Mouse (Mus musculus) liver, embryonic 11.5 days (tissue): ENCODE results near the gene Hcn3. TPM values are rescaled to one million over a fixed set of nuclear protein-coding genes. Genes with fewer than 3 reads are reported as not detected.

Source experiments
- ATAC-seq: fragments of 200-750 bp; cut with Nextera tagmentation; replicated peaks from 2 replicates; pipeline ENCODE4 v1.8.0; 2017; ENCODE audit warnings: moderate number of reproducible peaks, mild to moderate bottlenecking, moderate TSS enrichment, moderate library complexity; ENCODE audit not compliant: low FRiP score
- DNase-seq: peaks from one replicate; pipeline ENCODE4 v3.0.0-alpha.2; 2017; ENCODE audit warnings: low spot score
- H3K27ac ChIP-seq: fragments of 300-500 bp; sonication (generic); 2 replicates; pipeline ENCODE4 v1.5.1; 2014; ENCODE audit warnings: mild to moderate bottlenecking, low read depth, low read length, control low read depth
- H3K27me3 ChIP-seq: fragments of 300-500 bp; sonication (generic); replicated peaks from 2 replicates; pipeline ENCODE4 v1.6.1; 2014; ENCODE audit warnings: low read length, mixed read lengths; ENCODE audit not compliant: control insufficient read depth, insufficient read depth
- H3K36me3 ChIP-seq: fragments of 300-500 bp; sonication (generic); 2 replicates; pipeline ENCODE4 v1.6.1; 2014; ENCODE audit warnings: mild to moderate bottlenecking, low read length, moderate library complexity, mixed read lengths; ENCODE audit not compliant: control insufficient read depth, insufficient read depth
- H3K4me1 ChIP-seq: fragments of 300-500 bp; sonication (generic); replicated peaks from 2 replicates; pipeline ENCODE4 v1.6.1; 2014; ENCODE audit warnings: low read length, mixed read lengths; ENCODE audit not compliant: control insufficient read depth, insufficient read depth
- H3K4me2 ChIP-seq: fragments of 300-500 bp; sonication (generic); 2 replicates; pipeline ENCODE4 v1.6.1; 2014; ENCODE audit warnings: mild to moderate bottlenecking, control low read depth, moderate library complexity
- H3K4me3 ChIP-seq: fragments of 300-500 bp; sonication (generic); 2 replicates; pipeline ENCODE4 v1.5.1; 2014; ENCODE audit warnings: low read depth, low read length, control low read depth
- H3K9ac ChIP-seq: fragments of 300-500 bp; sonication (generic); 2 replicates; pipeline ENCODE4 v1.6.1; 2014; ENCODE audit warnings: low read depth, low read length, control low read depth
- H3K9me3 ChIP-seq: fragments of 300-500 bp; sonication (generic); 2 replicates; pipeline ENCODE4 v1.6.1; 2016; ENCODE audit warnings: low read length, inconsistent platforms, mixed read lengths; ENCODE audit not compliant: control insufficient read depth
- WGBS: fragments of 180-500 bp; shearing (Covaris S2); extraction: QIAGEN DNeasy Blood & Tissue Kit; methylation state at CpG from one replicate; pipeline ENCODE4 v1.1.7; 2014; 5-methylcytosine and 5-hydroxymethylcytosine counted together
- polyA plus RNA-seq: library from polyadenylated mRNA; unstranded; fragments of >200 nt; fragmentation: Nextera tagmentation; extraction: Ambion mirVana; gene quantifications from 2 replicates; pipeline ENCODE4 v1.2.1, GENCODE M21; 2014

Gene Hcn3
- polyA plus RNA-seq = 1.2 and 1.6 TPM in 2 replicates

DNA sequence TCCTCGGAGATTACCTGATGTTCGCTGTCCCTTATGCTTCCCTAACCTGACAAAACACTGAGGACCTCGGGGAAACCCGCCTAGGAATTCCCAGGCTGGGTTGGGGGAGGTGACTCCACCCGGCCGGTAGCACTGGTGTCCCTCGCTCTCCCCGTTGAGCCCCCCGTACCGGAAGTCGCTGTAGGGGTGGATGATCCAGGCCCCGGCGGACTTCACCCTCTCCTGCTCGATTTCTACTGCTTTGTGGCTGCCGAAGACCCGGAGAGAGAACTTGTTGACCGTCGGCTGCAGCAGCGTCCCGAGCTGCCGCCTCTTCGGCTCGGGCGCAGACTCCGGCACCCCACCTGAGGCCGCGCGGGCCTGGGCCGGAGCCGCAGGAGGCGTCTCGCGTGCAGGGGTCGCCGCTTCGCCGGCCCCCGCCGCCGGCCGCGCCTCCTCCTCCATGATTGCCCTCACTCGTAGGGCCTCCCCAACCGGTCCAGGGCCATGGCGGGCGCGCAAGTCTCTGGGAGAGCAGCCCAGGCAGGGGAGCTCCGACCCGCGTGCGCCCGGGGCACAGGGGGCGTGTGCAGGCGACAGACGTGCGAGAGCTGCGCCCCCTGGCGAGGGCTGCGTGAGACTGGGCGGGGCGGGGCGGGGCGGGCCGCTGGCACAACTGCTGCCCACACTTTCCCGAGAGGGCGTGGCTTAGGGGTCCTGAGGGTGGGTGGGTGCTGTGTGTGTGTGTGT is at the start of gene Hcn3:
Hcn3 (minus strand) TSS at position 581 of the 729 bp plus-strand sequence.
- ATAC-seq (peak; percentile 69), DNase-seq (peak; percentile 73)
- Histone ChIP-seq H3K36me3 (no peaks in the 10 kb centered on the region), H3K9ac (peak within 1 kb of the TSS; percentile 56), H3K4me3 (peak within 1 kb of the TSS; percentile 71), H3K27me3 (peaks cover 6% of the 10 kb centered on the region; the same call in 1 of the 2 replicates), H3K27ac (no peak within 1 kb of the TSS), H3K9me3 (no peaks in the 10 kb centered on the region), H3K4me2 (peak within 1 kb of the TSS; percentile 100), H3K4me1 (peaks cover 16% of the 10 kb centered on the region)
- under 1% methylated on average over 58 of the region's 66 CpGs for WGBS

- no peak for DNase-seq
- H3K27ac ChIP-seq = no peak overlapping the region
- 91% methylated on average over 7 of the region's 7 CpGs for WGBS
- no peak overlapping the region for H3K4me2 ChIP-seq
- H3K4me3 ChIP-seq = no peak overlapping the region
- no peaks in the 10 kb centered on the region for H3K9me3 ChIP-seq
- ATAC-seq = no peak
- H3K27me3 ChIP-seq = no peaks in the 10 kb centered on the region
- no peak overlapping the region for H3K9ac ChIP-seq
- peaks cover 14% of the 10 kb centered on the region for H3K4me1 ChIP-seq
- peaks cover 36% of the 10 kb centered on the region for H3K36me3 ChIP-seq
These were observed 49.7 kb upstream of the Hcn3 start for GRCm38 (mm10) chr3:89209731-89210130.

GRCm38 (mm10) chr3:89208736-89209135 is 48.7 kb upstream of the Hcn3 start:
- no peak overlapping the region for H3K27ac ChIP-seq
- no peaks in the 10 kb centered on the region for H3K27me3 ChIP-seq
- DNase-seq = no peak
- 90% methylated on average over 6 of the region's 6 CpGs for WGBS
- H3K36me3 ChIP-seq = peaks cover 39% of the 10 kb centered on the region
- no peak overlapping the region for H3K9ac ChIP-seq
- peaks cover 10% of the 10 kb centered on the region for H3K4me1 ChIP-seq
- no peak overlapping the region for H3K4me2 ChIP-seq
- ATAC-seq = no peak
- H3K4me3 ChIP-seq = no peak overlapping the region
- H3K9me3 ChIP-seq = no peaks in the 10 kb centered on the region

DNA sequence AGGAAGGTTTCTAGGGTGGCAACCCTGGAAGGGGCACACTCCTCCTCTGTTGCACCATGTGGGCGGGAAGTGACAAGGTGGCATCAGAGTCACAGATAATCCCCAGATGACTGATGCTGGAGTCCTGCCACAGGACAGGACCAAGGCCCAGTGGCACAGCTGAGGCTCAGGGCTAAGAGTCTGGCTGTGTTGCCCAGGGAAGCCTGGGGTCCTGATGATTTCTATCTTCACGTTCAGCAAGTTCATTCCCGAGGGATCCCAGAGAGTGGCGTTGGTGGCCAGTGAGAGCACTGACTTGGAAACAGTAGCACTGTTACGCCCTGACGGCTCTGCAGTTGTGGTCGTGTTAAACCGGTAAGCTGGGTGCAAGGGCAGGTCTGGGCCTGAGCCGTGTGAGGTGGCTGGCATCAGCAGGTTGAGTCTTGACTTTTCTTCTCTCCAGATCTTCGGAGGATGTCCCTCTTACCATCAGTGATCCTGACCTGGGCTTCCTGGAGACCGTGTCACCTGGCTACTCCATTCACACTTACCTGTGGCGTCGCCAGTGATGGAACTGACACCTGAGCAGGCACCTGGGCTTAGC is 48.2 kb upstream of the Hcn3 start:
- no peaks in the 10 kb centered on the region for H3K27me3 ChIP-seq
- DNase-seq (no peak), ATAC-seq (no peak)
- whole genome bisulfite sequencing = 87% methylated on average over 13 of the region's 13 CpGs
- H3K4me3 ChIP-seq = no peak overlapping the region
- H3K27ac ChIP-seq = no peak overlapping the region
- H3K4me1 ChIP-seq = peaks cover 10% of the 10 kb centered on the region
- no peak overlapping the region for H3K4me2 ChIP-seq
- H3K9me3 ChIP-seq = no peaks in the 10 kb centered on the region
- peaks cover 39% of the 10 kb centered on the region for H3K36me3 ChIP-seq
- no peak overlapping the region for H3K9ac ChIP-seq

DNA sequence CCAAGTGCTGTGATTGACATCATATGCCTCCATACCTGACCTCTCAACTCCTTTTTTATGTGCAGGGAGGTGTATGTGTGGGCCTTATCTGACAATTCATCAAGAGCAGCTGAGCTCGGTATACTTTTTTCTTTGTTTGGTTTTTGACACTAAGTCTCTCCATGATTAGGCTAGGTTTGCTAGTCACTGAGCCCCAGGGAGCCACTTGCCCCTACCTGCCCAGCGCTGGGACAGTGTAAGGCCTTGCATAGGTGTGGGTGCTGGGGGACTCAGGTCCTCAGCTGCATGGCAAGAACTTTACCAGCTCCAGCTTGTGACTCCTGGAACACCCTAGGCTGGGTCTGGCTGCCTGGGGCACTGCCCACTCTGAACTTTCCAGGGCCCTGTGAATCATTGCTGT is 46.7 kb upstream of the Hcn3 start:
- Histone ChIP-seq H3K9me3 (no peaks in the 10 kb centered on the region), H3K4me2 (no peak overlapping the region), H3K9ac (no peak overlapping the region), H3K27me3 (no peaks in the 10 kb centered on the region), H3K36me3 (peaks cover 39% of the 10 kb centered on the region), H3K27ac (no peak overlapping the region), H3K4me1 (peaks cover 3% of the 10 kb centered on the region), H3K4me3 (no peak overlapping the region)
- WGBS = 84% methylated on average over 2 of the region's 2 CpGs
- no peak for DNase-seq
- no peak for ATAC-seq

GRCm38 (mm10) chr3:89206079-89206478 is 46.1 kb upstream of the Hcn3 start:
- no peak overlapping the region for H3K4me3 ChIP-seq
- ATAC-seq (no peak), DNase-seq (no peak)
- H3K9me3 ChIP-seq = no peaks in the 10 kb centered on the region
- no peak overlapping the region for H3K27ac ChIP-seq
- peaks cover 3% of the 10 kb centered on the region for H3K4me1 ChIP-seq
- peaks cover 39% of the 10 kb centered on the region for H3K36me3 ChIP-seq
- no peak overlapping the region for H3K4me2 ChIP-seq
- WGBS = 88% methylated on average over 7 of the region's 7 CpGs
- H3K27me3 ChIP-seq = no peaks in the 10 kb centered on the region
- no peak overlapping the region for H3K9ac ChIP-seq

GRCm38 (mm10) chr3:89203142-89203514 is 43.1 kb upstream of the Hcn3 start:
- 30% methylated on average over 5 of the region's 5 CpGs for WGBS
- ATAC-seq (0 out of 2 replicates have a peak, but pooled peaks have one; percentile 40), DNase-seq (no peak)
- peak overlapping the region; percentile 55 for H3K4me3 ChIP-seq
- H3K36me3 ChIP-seq = peaks cover 16% of the 10 kb centered on the region
- H3K4me2 ChIP-seq = peak overlapping the region; percentile 83
- peaks cover 3% of the 10 kb centered on the region for H3K4me1 ChIP-seq
- H3K27me3 ChIP-seq = no peaks in the 10 kb centered on the region; the same call in 1 of the 2 replicates
- H3K27ac ChIP-seq = peak overlapping the region; percentile 5; the same call in 1 of the 2 replicates
- H3K9me3 ChIP-seq = no peaks in the 10 kb centered on the region
- peak overlapping the region; percentile 55 for H3K9ac ChIP-seq

DNA sequence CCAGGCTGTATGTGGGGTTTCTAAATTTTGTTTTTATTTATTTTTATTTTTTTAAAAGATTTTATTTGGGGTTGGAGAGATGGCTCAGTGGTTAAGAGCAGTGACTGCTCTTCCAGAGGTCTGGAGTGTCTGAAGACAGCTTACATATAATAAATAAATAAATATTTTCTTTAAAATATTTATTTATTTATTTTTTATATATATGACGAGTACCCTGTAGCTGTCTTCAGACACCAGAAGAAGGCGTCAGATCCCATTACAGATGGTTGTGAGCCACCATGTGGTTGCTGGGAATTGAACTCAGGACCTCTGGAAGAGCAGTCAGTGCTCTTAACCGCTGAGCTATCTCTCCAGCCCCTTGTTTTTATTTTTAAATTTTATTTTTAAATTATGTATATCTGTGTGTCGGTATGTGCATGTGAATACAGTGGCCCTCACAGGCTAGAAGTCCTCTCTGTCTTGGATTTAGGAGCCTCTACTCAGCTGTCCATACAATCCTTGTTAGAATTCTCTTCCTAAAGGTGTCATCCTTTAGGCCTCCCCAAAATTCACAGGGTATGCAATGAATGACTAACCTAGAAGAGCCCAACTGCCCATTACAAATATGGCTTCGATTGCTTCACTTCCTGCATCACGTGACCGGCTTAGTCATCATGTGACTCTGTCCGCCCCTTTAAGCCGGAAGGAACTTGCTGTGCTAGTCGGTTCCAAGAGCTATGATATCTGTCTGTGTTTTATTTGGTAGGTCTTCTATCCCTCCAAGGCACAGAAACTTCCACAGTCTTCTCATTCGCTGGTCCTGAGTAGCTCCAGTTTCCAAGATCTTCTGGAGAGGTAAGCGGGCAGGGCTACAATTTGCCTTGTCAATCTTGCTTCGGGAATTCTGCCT is 42.5 kb upstream of the Hcn3 start, which contains the start of gene Gba:
Gba (plus strand) TSS at position 676 of the 889 bp plus-strand sequence.
- peak within 1 kb of the TSS; percentile 55 for H3K4me3 ChIP-seq
- no peaks in the 10 kb centered on the region; the same call in 1 of the 2 replicates for H3K27me3 ChIP-seq
- H3K9ac ChIP-seq = peak within 1 kb of the TSS; percentile 55
- 26% methylated on average over 13 of the region's 13 CpGs for WGBS
- peak within 1 kb of the TSS; percentile 5; the same call in 1 of the 2 replicates for H3K27ac ChIP-seq
- ATAC-seq (peak; percentile 82), DNase-seq (peak; percentile 78)
- H3K4me1 ChIP-seq = peaks cover 3% of the 10 kb centered on the region
- no peaks in the 10 kb centered on the region for H3K9me3 ChIP-seq
- H3K36me3 ChIP-seq = peaks cover 10% of the 10 kb centered on the region
- H3K4me2 ChIP-seq = peak within 1 kb of the TSS; percentile 83
